Mouse (Mus musculus): Measurements from ENCODE around the gene Snx27. TPM values are rescaled to one million over a fixed set of nuclear protein-coding genes. Genes with fewer than 3 reads are reported as not detected.

Snx27 gene
- polyA plus RNA-seq, 1 experiment from 2014 or later, result 42.8 TPM

GRCm38 (mm10) chr3:94485922-94486321, 96.6 kb downstream of the Snx27 start:
- Histone ChIP-seq H3K27ac (ENCODE audit: low read depth, low read length) (peak overlapping the region; percentile 83), H3K9ac (ENCODE audit: low read length) (no peak overlapping the region), H3K4me1 (ENCODE audit: control insufficient read depth, insufficient read depth, low read length) (peaks cover 60% of the 10 kb centered on the region), H3K36me3 (ENCODE audit: control insufficient read depth, insufficient read depth, low read length) (peaks cover 73% of the 10 kb centered on the region), H3K27me3 (replicated peaks; ENCODE audit: control insufficient read depth, insufficient read depth, low read length) (no peaks in the 10 kb centered on the region), H3K4me3 (ENCODE audit: low read depth, low read length) (no peak overlapping the region), H3K4me2 (ENCODE audit: low read length) (no peak overlapping the region), H3K9me3 (replicated peaks; ENCODE audit: control insufficient read depth, low read length) (no peaks in the 10 kb centered on the region)
- peak; percentile 59 for DNase-seq (ENCODE audit: low spot score)
- 28% methylated on average over 7 of the region's 7 CpGs for WGBS
- no peak for ATAC-seq

- Histone ChIP-seq H3K4me1 (ENCODE audit: control insufficient read depth, insufficient read depth, low read length) (peaks cover 69% of the 10 kb centered on the region), H3K27me3 (replicated peaks; ENCODE audit: control insufficient read depth, insufficient read depth, low read length) (no peaks in the 10 kb centered on the region), H3K36me3 (ENCODE audit: control insufficient read depth, insufficient read depth, low read length) (peaks cover 58% of the 10 kb centered on the region), H3K9me3 (replicated peaks; ENCODE audit: control insufficient read depth, low read length) (no peaks in the 10 kb centered on the region), H3K4me2 (ENCODE audit: low read length) (peak overlapping the region; percentile 49), H3K27ac (ENCODE audit: low read depth, low read length) (peak overlapping the region; percentile 83), H3K9ac (ENCODE audit: low read length) (peak overlapping the region; percentile 46), H3K4me3 (ENCODE audit: low read depth, low read length) (peak overlapping the region; percentile 15)
- DNase-seq (ENCODE audit: low spot score) (peak; percentile 98), ATAC-seq (peak; percentile 92)
- 12% methylated on average over 19 of the region's 20 CpGs for WGBS
These were observed 98.6 kb downstream of the Snx27 start for GRCm38 (mm10) chr3:94483790-94484439.

GRCm38 (mm10) chr3:94482764-94483385, 99.6 kb downstream of the Snx27 start:
- Histone ChIP-seq H3K9me3 (replicated peaks; ENCODE audit: control insufficient read depth, low read length) (no peaks in the 10 kb centered on the region), H3K4me3 (ENCODE audit: low read depth, low read length) (no peak overlapping the region), H3K4me1 (ENCODE audit: control insufficient read depth, insufficient read depth, low read length) (peaks cover 69% of the 10 kb centered on the region), H3K4me2 (ENCODE audit: low read length) (0 out of 2 replicates have a peak overlapping the region, but pooled peaks have one; percentile 16), H3K27ac (ENCODE audit: low read depth, low read length) (peak overlapping the region; percentile 83), H3K36me3 (ENCODE audit: control insufficient read depth, insufficient read depth, low read length) (peaks cover 48% of the 10 kb centered on the region), H3K27me3 (replicated peaks; ENCODE audit: control insufficient read depth, insufficient read depth, low read length) (no peaks in the 10 kb centered on the region), H3K9ac (ENCODE audit: low read length) (no peak overlapping the region)
- DNase-seq (ENCODE audit: low spot score), result no peak
- ATAC-seq, result no peak
- 84% methylated on average over 17 of the region's 17 CpGs for whole genome bisulfite sequencing

GRCm38 (mm10) chr3:94481429-94481828, 101.1 kb downstream of the Snx27 start:
- no peaks in the 10 kb centered on the region for H3K9me3 ChIP-seq (replicated peaks; ENCODE audit: control insufficient read depth, low read length)
- peak overlapping the region; percentile 86 for H3K4me2 ChIP-seq (ENCODE audit: low read length)
- ATAC-seq (no peak), DNase-seq (ENCODE audit: low spot score) (no peak)
- H3K9ac ChIP-seq (ENCODE audit: low read length), result peak overlapping the region; percentile 35; the same call in 1 of the 2 replicates
- peak overlapping the region; percentile 83; the same call in 1 of the 2 replicates for H3K27ac ChIP-seq (ENCODE audit: low read depth, low read length)
- H3K4me1 ChIP-seq (ENCODE audit: control insufficient read depth, insufficient read depth, low read length), result peaks cover 69% of the 10 kb centered on the region
- H3K4me3 ChIP-seq (ENCODE audit: low read depth, low read length), result no peak overlapping the region
- H3K36me3 ChIP-seq (ENCODE audit: control insufficient read depth, insufficient read depth, low read length), result peaks cover 34% of the 10 kb centered on the region
- H3K27me3 ChIP-seq (replicated peaks; ENCODE audit: control insufficient read depth, insufficient read depth, low read length), result no peaks in the 10 kb centered on the region
- whole genome bisulfite sequencing, result 61% methylated on average over 4 of the region's 4 CpGs

- WGBS, result 15% methylated on average over 16 of the region's 16 CpGs
- ATAC-seq, result no peak
- peaks cover 62% of the 10 kb centered on the region for H3K4me1 ChIP-seq (ENCODE audit: control insufficient read depth, insufficient read depth, low read length)
These were observed 102.1 kb downstream of the Snx27 start, which contains the start of gene Riiad1 for GRCm38 (mm10) chr3:94480291-94480884. Gene Riiad1 (minus strand): TSS chr3:94480341.

GRCm38 (mm10) chr3:94479564-94479963, 103.0 kb downstream of the Snx27 start:
- H3K9me3 ChIP-seq (replicated peaks; ENCODE audit: control insufficient read depth, low read length), result no peaks in the 10 kb centered on the region
- DNase-seq (ENCODE audit: low spot score) (peak; percentile 32), ATAC-seq (no peak)
- H3K4me2 ChIP-seq (ENCODE audit: low read length), result peak overlapping the region; percentile 86
- peaks cover 22% of the 10 kb centered on the region for H3K36me3 ChIP-seq (ENCODE audit: control insufficient read depth, insufficient read depth, low read length)
- peaks cover 53% of the 10 kb centered on the region for H3K4me1 ChIP-seq (ENCODE audit: control insufficient read depth, insufficient read depth, low read length)
- H3K27me3 ChIP-seq (replicated peaks; ENCODE audit: control insufficient read depth, insufficient read depth, low read length), result no peaks in the 10 kb centered on the region
- H3K27ac ChIP-seq (ENCODE audit: low read depth, low read length), result 0 out of 2 replicates have a peak overlapping the region, but pooled peaks have one; percentile 93
- peak overlapping the region; percentile 90 for H3K9ac ChIP-seq (ENCODE audit: low read length)
- peak overlapping the region; percentile 61 for H3K4me3 ChIP-seq (ENCODE audit: low read depth, low read length)
- WGBS, result 12% methylated on average over 11 of the region's 11 CpGs

More at GRCm38 (mm10) chr3:94480291-94480884, 102.1 kb downstream of the Snx27 start, which contains the start of gene Riiad1:
- peak within 1 kb of the TSS; percentile 93 for H3K27ac ChIP-seq (ENCODE audit: low read depth, low read length)
- no peaks in the 10 kb centered on the region for H3K27me3 ChIP-seq (replicated peaks; ENCODE audit: control insufficient read depth, insufficient read depth, low read length)
- H3K9me3 ChIP-seq (replicated peaks; ENCODE audit: control insufficient read depth, low read length), result no peaks in the 10 kb centered on the region
- peak within 1 kb of the TSS; percentile 61 for H3K4me3 ChIP-seq (ENCODE audit: low read depth, low read length)
- H3K9ac ChIP-seq (ENCODE audit: low read length), result peak within 1 kb of the TSS; percentile 90
- DNase-seq (ENCODE audit: low spot score), result peak; percentile 38
- H3K36me3 ChIP-seq (ENCODE audit: control insufficient read depth, insufficient read depth, low read length), result peaks cover 30% of the 10 kb centered on the region
- H3K4me2 ChIP-seq (ENCODE audit: low read length), result peak within 1 kb of the TSS; percentile 86

- peaks cover 47% of the 10 kb centered on the region for H3K4me1 ChIP-seq (ENCODE audit: control insufficient read depth, insufficient read depth, low read length)
- H3K4me2 ChIP-seq (ENCODE audit: low read length), result peak overlapping the region; percentile 86
- H3K9ac ChIP-seq (ENCODE audit: low read length), result peak overlapping the region; percentile 90
- 6% methylated on average over 9 of the region's 9 CpGs for WGBS
- no peaks in the 10 kb centered on the region for H3K27me3 ChIP-seq (replicated peaks; ENCODE audit: control insufficient read depth, insufficient read depth, low read length)
- DNase-seq (ENCODE audit: low spot score) (peak; percentile 33), ATAC-seq (peak; percentile 27)
- peak overlapping the region; percentile 93 for H3K27ac ChIP-seq (ENCODE audit: low read depth, low read length)
- no peaks in the 10 kb centered on the region for H3K9me3 ChIP-seq (replicated peaks; ENCODE audit: control insufficient read depth, low read length)
- H3K36me3 ChIP-seq (ENCODE audit: control insufficient read depth, insufficient read depth, low read length), result peaks cover 21% of the 10 kb centered on the region
- peak overlapping the region; percentile 61 for H3K4me3 ChIP-seq (ENCODE audit: low read depth, low read length)
These were observed 103.8 kb downstream of the Snx27 start for GRCm38 (mm10) chr3:94478591-94479169.

GRCm38 (mm10) chr3:94477981-94478422, 104.5 kb downstream of the Snx27 start, which contains the start of gene Celf3:
Gene Celf3 (plus strand): TSS chr3:94478295.
- Histone ChIP-seq H3K36me3 (ENCODE audit: control insufficient read depth, insufficient read depth, low read length) (peaks cover 19% of the 10 kb centered on the region), H3K27me3 (replicated peaks; ENCODE audit: control insufficient read depth, insufficient read depth, low read length) (no peaks in the 10 kb centered on the region), H3K4me2 (ENCODE audit: low read length) (peak within 1 kb of the TSS; percentile 86), H3K27ac (ENCODE audit: low read depth, low read length) (peak within 1 kb of the TSS; percentile 93), H3K4me1 (ENCODE audit: control insufficient read depth, insufficient read depth, low read length) (peaks cover 44% of the 10 kb centered on the region), H3K9me3 (replicated peaks; ENCODE audit: control insufficient read depth, low read length) (no peaks in the 10 kb centered on the region), H3K9ac (ENCODE audit: low read length) (peak within 1 kb of the TSS; percentile 90), H3K4me3 (ENCODE audit: low read depth, low read length) (peak within 1 kb of the TSS; percentile 61)
- WGBS, result under 1% methylated on average over 14 of the region's 14 CpGs
- DNase-seq (ENCODE audit: low spot score) (peak; percentile 97), ATAC-seq (peak; percentile 93)
